Mouse (Mus musculus) limb, embryonic 13.5 days (tissue): ENCODE measurements around the gene Tmcc2. TPM values are rescaled to one million over a fixed set of nuclear protein-coding genes. Genes with fewer than 3 reads are reported as not detected.

Source experiments
- ATAC-seq: fragments of 200-750 bp; cut with Nextera tagmentation; 2 replicates; pipeline ENCODE4 v1.8.0; 2017; ENCODE audit warnings: low read depth, moderate number of reproducible peaks, moderate TSS enrichment; ENCODE audit not compliant: low FRiP score
- H3K27ac ChIP-seq: fragments of 300-500 bp; sonication (generic); 2 replicates; pipeline ENCODE4 v1.5.1; 2015; ENCODE audit warnings: inconsistent platforms, mild to moderate bottlenecking, moderate library complexity
- H3K27me3 ChIP-seq: fragments of 300-500 bp; sonication (generic); 2 replicates; pipeline ENCODE4 v1.6.1; 2015; ENCODE audit warnings: mild to moderate bottlenecking, inconsistent platforms
- H3K36me3 ChIP-seq: fragments of 300-500 bp; sonication (generic); 2 replicates; pipeline ENCODE4 v1.6.1; 2015; ENCODE audit warnings: inconsistent platforms, mild to moderate bottlenecking, moderate library complexity
- H3K4me1 ChIP-seq: fragments of 300-500 bp; sonication (generic); 2 replicates; pipeline ENCODE4 v1.6.1; 2015; ENCODE audit warnings: inconsistent platforms
- H3K4me2 ChIP-seq: fragments of 300-500 bp; sonication (generic); replicated peaks from 2 replicates; pipeline ENCODE4 v1.6.1; 2015; ENCODE audit warnings: inconsistent platforms, mild to moderate bottlenecking, moderate library complexity
- H3K4me3 ChIP-seq: fragments of 300-500 bp; sonication (generic); 2 replicates; pipeline ENCODE4 v1.5.1; 2015; ENCODE audit warnings: moderate library complexity, mild to moderate bottlenecking, inconsistent platforms
- H3K9ac ChIP-seq: fragments of 300-500 bp; sonication (generic); 2 replicates; pipeline ENCODE4 v1.6.1; 2015; ENCODE audit warnings: mild to moderate bottlenecking, inconsistent platforms
- H3K9me3 ChIP-seq: fragments of 300-500 bp; sonication (generic); 2 replicates; pipeline ENCODE4 v1.6.1; 2016; ENCODE audit warnings: inconsistent platforms
- WGBS: fragments of 180-500 bp; shearing (Covaris S2); methylation state at CpG from one replicate; pipeline ENCODE4 v1.1.7; 2015; 5-methylcytosine and 5-hydroxymethylcytosine counted together
- polyA plus RNA-seq: library from polyadenylated mRNA; unstranded; fragments of >200 nt; fragmentation: Nextera tagmentation; extraction: Ambion mirVana; gene quantifications from 2 replicates; pipeline ENCODE4 v1.2.1, GENCODE M21; 2015

Gene Tmcc2
- polyA plus RNA-seq, 1 experiment from 2014 or later, result 12.0 TPM

GRCm38 (mm10) chr1:132420206-132420605 is 29.1 kb upstream of the Tmcc2 start:
- Histone ChIP-seq H3K27ac (no peak overlapping the region), H3K9ac (no peak overlapping the region), H3K4me2 (no peak overlapping the region), H3K4me3 (no peak overlapping the region), H3K4me1 (peaks cover 23% of the 10 kb centered on the region), H3K36me3 (peaks cover 9% of the 10 kb centered on the region), H3K9me3 (no peaks in the 10 kb centered on the region), H3K27me3 (no peaks in the 10 kb centered on the region)
- WGBS, result 82% methylated on average over 2 of the region's 2 CpGs
- ATAC-seq, result no peak

DNA sequence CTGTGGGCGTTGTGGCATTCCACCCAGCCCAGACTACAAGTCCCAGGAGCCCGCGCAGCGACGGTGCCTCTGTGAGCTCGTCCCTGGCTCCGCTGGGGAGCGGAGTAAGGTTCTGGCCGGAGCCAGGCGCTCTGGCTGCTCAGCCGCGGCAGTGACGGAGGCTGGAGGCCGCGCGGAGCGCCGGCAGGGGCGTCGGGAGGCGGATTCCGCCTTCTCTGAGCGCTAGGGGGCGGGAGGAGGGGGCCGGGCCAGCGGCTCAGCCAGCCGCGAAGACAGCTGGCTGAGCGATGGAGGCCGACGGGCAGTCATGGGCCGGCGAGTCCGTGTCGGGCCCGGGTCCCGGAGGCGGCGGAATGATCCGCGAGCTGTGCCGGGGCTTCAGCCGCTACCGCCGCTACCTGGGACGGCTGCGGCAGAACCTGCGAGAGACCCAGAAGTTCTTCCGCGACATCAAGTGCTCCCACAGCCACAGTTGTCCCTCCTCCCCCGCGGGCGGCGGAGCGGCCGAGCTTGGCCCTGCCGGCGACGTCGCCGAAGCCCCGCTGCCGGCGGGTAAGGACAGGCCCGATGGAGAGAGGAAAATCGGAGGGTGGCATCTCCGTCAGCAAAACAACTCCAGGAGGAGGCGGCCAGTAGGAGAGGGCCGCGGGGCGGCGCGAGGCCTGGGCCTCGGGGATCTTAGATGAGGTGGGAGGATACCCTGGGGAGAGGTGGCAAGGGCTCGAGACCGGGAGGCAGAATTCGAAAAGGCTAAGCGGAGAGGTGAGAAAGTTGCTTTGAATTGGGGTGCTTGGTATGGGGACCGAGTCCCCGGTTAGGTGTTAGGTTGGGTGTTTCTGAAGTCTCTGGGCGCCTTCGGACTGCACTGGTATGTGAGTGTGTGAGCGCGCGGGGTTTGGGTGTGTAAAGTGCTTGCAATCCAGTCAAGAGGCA is 26.5 kb upstream of the Tmcc2 start, which contains the start of gene Dstyk:
Dstyk (plus strand) TSS at position 237 of the 933 bp plus-strand sequence.
- Histone ChIP-seq H3K4me2 (peak within 1 kb of the TSS; percentile 73), H3K36me3 (peaks cover 1% of the 10 kb centered on the region; the same call in 1 of the 2 replicates)
- under 1% methylated on average over 80 of the region's 85 CpGs for WGBS

DNA sequence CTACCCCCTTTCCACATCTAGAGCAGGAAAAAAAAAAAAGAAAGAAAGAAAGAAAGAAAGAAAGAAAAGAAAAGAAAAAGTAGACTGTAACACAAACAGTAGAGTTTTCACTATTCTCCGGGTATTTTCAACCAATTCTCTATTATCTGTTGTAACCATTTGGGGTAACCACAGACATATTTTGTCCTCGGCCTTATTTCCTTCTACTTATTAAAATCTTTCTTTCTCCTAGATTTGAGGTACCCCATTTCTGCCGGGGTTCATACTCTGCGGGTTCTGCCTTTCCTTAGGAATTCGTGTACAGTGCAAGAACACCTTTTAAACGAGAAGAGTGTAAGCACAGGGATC is 25.8 kb upstream of the Tmcc2 start:
- Histone ChIP-seq H3K36me3 (no peaks in the 10 kb centered on the region), H3K9me3 (no peaks in the 10 kb centered on the region), H3K27me3 (no peaks in the 10 kb centered on the region), H3K4me2 (peak overlapping the region; percentile 73), H3K9ac (peak overlapping the region; percentile 92), H3K4me1 (peaks cover 23% of the 10 kb centered on the region), H3K4me3 (peak overlapping the region; percentile 80), H3K27ac (peak overlapping the region; percentile 93)
- 17% methylated on average over 6 of the region's 6 CpGs for WGBS
- ATAC-seq, result no peak

More for the DNA sequence above, 26.5 kb upstream of the Tmcc2 start, which contains the start of gene Dstyk:
- peak; percentile 96 for ATAC-seq
- no peaks in the 10 kb centered on the region for H3K9me3 ChIP-seq
- peak within 1 kb of the TSS; percentile 80 for H3K4me3 ChIP-seq
- peak within 1 kb of the TSS; percentile 93 for H3K27ac ChIP-seq
- H3K9ac ChIP-seq, result peak within 1 kb of the TSS; percentile 92
- H3K27me3 ChIP-seq, result no peaks in the 10 kb centered on the region
- peaks cover 23% of the 10 kb centered on the region for H3K4me1 ChIP-seq

GRCm38 (mm10) chr1:132416244-132416942 is 25.3 kb upstream of the Tmcc2 start:
- H3K4me3 ChIP-seq, result peak overlapping the region; percentile 80; the same call in 1 of the 2 replicates

GRCm38 (mm10) chr1:132410657-132411056 is 19.6 kb upstream of the Tmcc2 start:
- H3K9ac ChIP-seq, result no peak overlapping the region
- no peak for ATAC-seq
- H3K4me3 ChIP-seq, result no peak overlapping the region
- 92% methylated on average over 3 of the region's 3 CpGs for WGBS
- no peaks in the 10 kb centered on the region for H3K36me3 ChIP-seq
- no peaks in the 10 kb centered on the region for H3K4me1 ChIP-seq
- no peaks in the 10 kb centered on the region; the same call in 1 of the 2 replicates for H3K9me3 ChIP-seq
- H3K27me3 ChIP-seq, result no peaks in the 10 kb centered on the region
- H3K4me2 ChIP-seq, result no peak overlapping the region
- H3K27ac ChIP-seq, result no peak overlapping the region

More at GRCm38 (mm10) chr1:132416244-132416942, 25.3 kb upstream of the Tmcc2 start:
- peaks cover 23% of the 10 kb centered on the region for H3K4me1 ChIP-seq
- 71% methylated on average over 8 of the region's 8 CpGs for WGBS
- H3K27me3 ChIP-seq, result no peaks in the 10 kb centered on the region
- H3K9ac ChIP-seq, result no peak overlapping the region
- no peak for ATAC-seq
- no peaks in the 10 kb centered on the region for H3K9me3 ChIP-seq
- no peak overlapping the region for H3K27ac ChIP-seq
- H3K36me3 ChIP-seq, result no peaks in the 10 kb centered on the region
- H3K4me2 ChIP-seq, result peak overlapping the region; percentile 73

DNA sequence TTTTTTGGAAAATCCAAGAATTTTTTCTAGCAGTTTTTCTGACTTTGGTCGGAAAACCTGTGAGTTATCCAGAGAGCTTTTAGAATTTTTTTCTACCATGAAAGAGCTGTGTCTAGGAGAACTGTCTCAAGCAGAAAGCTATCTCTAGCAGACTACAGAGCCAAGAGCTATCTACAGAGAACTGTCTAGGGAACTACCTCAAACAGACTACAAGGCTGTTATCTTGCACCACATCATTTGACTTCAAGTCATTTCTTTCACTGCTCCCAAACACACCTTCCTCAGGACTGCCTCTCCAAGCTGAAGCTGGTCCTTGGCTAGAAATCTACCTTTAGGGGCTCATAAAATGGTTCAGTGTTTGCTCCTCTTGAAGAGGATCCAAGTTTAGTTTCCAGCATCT is 10.8 kb upstream of the Tmcc2 start:
- no peak overlapping the region for H3K9ac ChIP-seq
- no peaks in the 10 kb centered on the region for H3K4me1 ChIP-seq
- H3K27ac ChIP-seq, result no peak overlapping the region
- 83% methylated on average over 1 of the region's 1 CpGs for WGBS
- ATAC-seq, result no peak
- H3K4me2 ChIP-seq, result no peak overlapping the region
- H3K4me3 ChIP-seq, result no peak overlapping the region
- H3K36me3 ChIP-seq, result no peaks in the 10 kb centered on the region
- peaks cover 6% of the 10 kb centered on the region; the same call in 1 of the 2 replicates for H3K9me3 ChIP-seq
- no peaks in the 10 kb centered on the region for H3K27me3 ChIP-seq

- WGBS, result 70% methylated on average over 1 of the region's 1 CpGs
- Histone ChIP-seq H3K9me3 (peaks cover 6% of the 10 kb centered on the region; the same call in 1 of the 2 replicates), H3K4me3 (no peak overlapping the region), H3K36me3 (no peaks in the 10 kb centered on the region), H3K9ac (no peak overlapping the region), H3K27ac (no peak overlapping the region), H3K4me2 (no peak overlapping the region), H3K27me3 (no peaks in the 10 kb centered on the region), H3K4me1 (no peaks in the 10 kb centered on the region)
- ATAC-seq, result no peak
Observed at GRCm38 (mm10) chr1:132400538-132400937, 9.5 kb upstream of the Tmcc2 start.

DNA sequence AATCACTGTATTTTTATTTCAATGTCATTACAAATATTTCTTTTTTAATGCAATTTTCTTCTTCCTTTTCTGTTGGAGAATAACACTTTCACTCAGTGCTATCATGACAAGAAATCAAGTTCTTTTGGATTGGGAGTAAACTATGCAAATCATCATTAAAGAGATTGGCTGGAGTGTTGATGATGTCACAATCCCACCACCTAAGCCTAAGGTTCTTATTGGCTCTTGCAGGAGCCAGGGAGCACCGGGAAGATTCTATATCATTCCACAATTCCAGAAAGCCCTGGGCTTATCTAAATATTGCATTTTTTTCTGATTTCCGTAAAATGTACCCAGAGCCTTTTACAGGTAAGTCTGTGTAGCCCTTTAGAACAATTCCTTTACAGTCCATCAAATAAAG is 5.6 kb upstream of the Tmcc2 start:
- Histone ChIP-seq H3K4me3 (no peak overlapping the region), H3K36me3 (no peaks in the 10 kb centered on the region), H3K27ac (no peak overlapping the region), H3K27me3 (no peaks in the 10 kb centered on the region), H3K9ac (no peak overlapping the region), H3K9me3 (peaks cover 6% of the 10 kb centered on the region; the same call in 1 of the 2 replicates), H3K4me2 (no peak overlapping the region), H3K4me1 (peaks cover 6% of the 10 kb centered on the region; the same call in 1 of the 2 replicates)
- WGBS, result 65% methylated on average over 2 of the region's 2 CpGs
- ATAC-seq, result no peak

DNA sequence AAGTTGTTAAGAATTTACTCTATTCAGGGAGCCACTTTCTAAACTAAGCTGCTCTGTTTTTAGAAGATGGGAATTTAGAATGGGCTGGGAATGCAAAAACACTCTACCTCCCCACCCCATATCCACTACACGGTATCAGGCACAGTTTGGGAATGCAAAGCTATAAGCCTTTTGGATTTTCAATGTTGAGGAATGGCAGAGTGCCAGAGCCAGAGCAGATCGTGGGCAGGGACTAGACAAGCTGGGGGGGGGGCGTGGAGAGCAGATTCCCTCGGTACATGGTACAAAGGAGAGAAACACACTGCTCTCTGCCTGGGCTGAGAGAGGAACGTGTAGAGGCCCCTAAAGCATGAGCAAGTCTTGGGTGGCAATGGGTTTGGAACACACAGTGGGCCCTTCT is 1.8 kb upstream of the Tmcc2 start:
- no peaks in the 10 kb centered on the region for H3K9me3 ChIP-seq
- H3K36me3 ChIP-seq, result no peaks in the 10 kb centered on the region
- H3K9ac ChIP-seq, result no peak overlapping the region
- H3K4me2 ChIP-seq, result no peak overlapping the region
- no peaks in the 10 kb centered on the region for H3K27me3 ChIP-seq
- no peak for ATAC-seq
- peaks cover 36% of the 10 kb centered on the region for H3K4me1 ChIP-seq
- WGBS, result 65% methylated on average over 5 of the region's 5 CpGs
- H3K27ac ChIP-seq, result no peak overlapping the region
- H3K4me3 ChIP-seq, result no peak overlapping the region

GRCm38 (mm10) chr1:132391580-132392022 is 520 bp upstream of the Tmcc2 start:
- Histone ChIP-seq H3K9ac (peak overlapping the region; percentile 94), H3K4me3 (peak overlapping the region; percentile 77), H3K27me3 (no peaks in the 10 kb centered on the region), H3K4me2 (peak overlapping the region; percentile 91), H3K36me3 (no peaks in the 10 kb centered on the region), H3K4me1 (peaks cover 41% of the 10 kb centered on the region), H3K27ac (peak overlapping the region; percentile 83), H3K9me3 (no peaks in the 10 kb centered on the region)
- ATAC-seq, result peak; percentile 93
- under 1% methylated on average over 15 of the region's 54 CpGs for WGBS

- peak overlapping the region; percentile 77 for H3K4me3 ChIP-seq
- ATAC-seq, result peak; percentile 33; the same call in 1 of the 2 replicates
- H3K9me3 ChIP-seq, result no peaks in the 10 kb centered on the region
- H3K27ac ChIP-seq, result no peak overlapping the region
- H3K36me3 ChIP-seq, result no peaks in the 10 kb centered on the region
- H3K9ac ChIP-seq, result peak overlapping the region; percentile 94
- H3K4me1 ChIP-seq, result peaks cover 55% of the 10 kb centered on the region
- no peaks in the 10 kb centered on the region for H3K27me3 ChIP-seq
- 13% methylated on average over 15 of the region's 15 CpGs for WGBS
- H3K4me2 ChIP-seq, result peak overlapping the region; percentile 91
Observed at GRCm38 (mm10) chr1:132389886-132390585, 1.0 kb downstream of the Tmcc2 start.
